Mouse (Mus musculus) mouse embryonic stem cell (cell line): ENCODE measurements around the gene 6030408B16Rik.

ENCODE experiments used
- in situ Hi-C, 2 experiments: fragments of 300-500 bp; cut with MboI; formaldehyde crosslinking; loops; 1 replicate in 1 of 2; 3 replicates in 1 of 2; pipeline ENCODE4 v1.14.3; 2019 to 2020; ENCODE audit warnings: low sequenced_read_pairs in 2 of 2, low pct_unique_long_range_greater_than_20kb in 1 of 2, mixed read lengths in 1 of 2; ENCODE audit not compliant: unreplicated experiment in 1 of 2

Gene 6030408B16Rik

DNA sequence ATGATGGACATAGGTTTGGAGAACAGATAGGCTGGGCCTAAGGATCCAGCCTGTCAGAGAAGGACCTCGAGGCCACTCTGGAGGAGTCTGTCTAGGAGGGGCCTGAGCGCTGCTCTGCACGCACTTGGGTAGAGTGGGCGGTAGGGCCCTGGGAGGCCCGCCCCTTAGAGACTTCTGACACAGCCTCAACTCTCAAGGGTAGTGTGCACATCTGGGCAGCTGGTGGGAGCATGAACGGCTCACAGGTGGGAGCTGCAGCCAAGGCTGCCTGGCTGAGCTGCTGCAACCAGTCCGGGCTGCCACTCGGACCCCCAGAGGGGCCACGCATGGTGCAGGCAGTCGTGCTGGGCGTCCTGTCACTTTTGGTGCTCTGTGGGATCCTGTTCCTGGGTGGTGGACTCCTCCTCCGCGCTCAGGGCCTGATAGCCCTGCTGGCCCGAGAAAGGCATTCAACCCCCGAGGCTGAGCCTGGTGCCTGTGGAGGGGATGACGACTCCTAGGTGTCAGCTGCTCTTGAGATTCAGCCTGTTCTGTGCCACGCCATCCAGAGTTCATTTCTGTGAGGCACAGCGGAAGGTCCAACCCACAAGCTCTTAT lies at the start of gene 6030408B16Rik:
6030408B16Rik (plus strand) TSS at position 188 of the 597 bp plus-strand sequence.
- in situ Hi-C loops, result no loop called here

DNA sequence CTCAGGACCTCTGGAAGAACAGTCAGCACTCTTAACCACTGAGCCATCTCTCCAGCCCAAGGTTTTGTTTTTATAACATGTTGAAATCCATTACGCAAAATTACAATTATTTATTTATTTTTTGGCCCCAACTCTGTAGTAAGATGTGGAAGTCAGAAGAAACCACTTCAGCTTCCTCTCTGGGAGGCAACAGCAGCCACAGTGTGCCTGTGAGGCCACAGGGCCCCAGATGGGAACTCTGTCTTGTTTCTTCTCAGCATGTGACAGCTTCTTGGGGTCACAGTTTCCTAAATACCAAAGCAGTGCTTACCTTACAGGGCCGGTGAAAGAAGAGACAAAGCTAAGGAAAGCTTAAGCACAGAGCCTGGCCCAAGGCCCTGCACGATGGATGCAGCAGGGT lies 49.0 kb upstream of the 6030408B16Rik start:
- in situ Hi-C loops, result loop anchor here (5.0 kb wide), 1 partner anchor 33 kb away; no protein-coding TSS in a partner anchor

DNA sequence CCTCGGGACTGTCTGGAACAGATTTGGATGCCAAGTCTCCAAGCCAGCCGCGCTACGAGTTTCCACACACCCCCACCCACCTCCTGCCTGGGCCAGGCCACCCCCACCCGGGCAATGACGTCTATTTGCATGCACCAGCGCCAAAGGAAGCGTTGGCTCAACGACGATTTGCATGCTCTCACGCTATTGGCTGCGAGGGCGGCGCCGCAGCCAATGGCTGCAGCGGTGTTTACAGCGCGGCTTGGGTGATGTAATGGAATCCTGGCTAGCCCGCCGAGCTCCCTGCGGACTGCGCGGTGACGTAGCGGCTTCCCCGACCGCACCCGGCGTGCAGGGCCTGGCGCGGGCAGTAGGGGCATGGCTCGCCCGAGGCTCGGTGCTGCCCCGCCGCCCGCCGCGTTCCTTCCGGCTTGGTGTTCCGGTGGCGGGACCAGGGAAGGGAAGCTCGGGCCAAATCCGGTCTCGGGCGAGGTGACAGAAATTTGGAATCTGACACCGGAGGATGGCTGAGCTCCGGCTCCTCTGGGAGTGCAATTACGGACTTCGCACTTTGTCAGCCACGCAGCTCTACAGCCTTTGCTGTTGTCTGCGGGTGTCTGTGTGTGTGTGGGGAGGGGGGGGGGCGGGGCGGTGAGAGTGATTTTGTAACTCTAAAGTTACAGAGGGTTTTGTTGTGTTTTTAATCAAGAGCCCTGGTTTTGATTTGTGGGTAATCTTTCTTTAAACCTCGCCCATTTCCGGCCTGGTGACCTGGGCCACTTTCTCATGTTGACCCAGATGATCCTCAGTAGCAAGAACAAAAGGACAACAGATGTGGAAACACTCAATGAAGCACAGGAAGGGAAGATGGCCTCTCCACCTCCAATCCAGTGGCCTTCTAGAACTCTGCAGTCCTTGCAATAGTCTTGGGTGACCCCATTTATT lies 46.5 kb upstream of the 6030408B16Rik start:
- in situ Hi-C loops, result no loop called here

DNA sequence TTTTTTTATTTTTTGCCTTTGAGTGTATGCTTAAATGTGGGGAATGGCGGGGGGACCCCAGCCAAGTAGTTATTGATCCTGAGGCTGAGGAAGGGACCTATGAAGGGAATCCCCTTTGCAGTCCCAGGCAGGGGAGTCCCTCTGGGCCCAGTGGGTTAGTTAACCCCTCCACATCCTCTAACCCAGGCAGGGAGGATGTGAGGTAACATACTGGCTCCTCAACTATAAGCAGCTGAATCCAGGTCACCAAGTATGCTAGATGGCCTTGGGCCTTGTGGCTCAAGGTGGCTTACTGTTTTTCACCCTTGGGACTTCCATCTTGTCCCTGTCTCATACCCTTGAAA lies 45.9 kb upstream of the 6030408B16Rik start:
- in situ Hi-C loops, result no loop called here

DNA sequence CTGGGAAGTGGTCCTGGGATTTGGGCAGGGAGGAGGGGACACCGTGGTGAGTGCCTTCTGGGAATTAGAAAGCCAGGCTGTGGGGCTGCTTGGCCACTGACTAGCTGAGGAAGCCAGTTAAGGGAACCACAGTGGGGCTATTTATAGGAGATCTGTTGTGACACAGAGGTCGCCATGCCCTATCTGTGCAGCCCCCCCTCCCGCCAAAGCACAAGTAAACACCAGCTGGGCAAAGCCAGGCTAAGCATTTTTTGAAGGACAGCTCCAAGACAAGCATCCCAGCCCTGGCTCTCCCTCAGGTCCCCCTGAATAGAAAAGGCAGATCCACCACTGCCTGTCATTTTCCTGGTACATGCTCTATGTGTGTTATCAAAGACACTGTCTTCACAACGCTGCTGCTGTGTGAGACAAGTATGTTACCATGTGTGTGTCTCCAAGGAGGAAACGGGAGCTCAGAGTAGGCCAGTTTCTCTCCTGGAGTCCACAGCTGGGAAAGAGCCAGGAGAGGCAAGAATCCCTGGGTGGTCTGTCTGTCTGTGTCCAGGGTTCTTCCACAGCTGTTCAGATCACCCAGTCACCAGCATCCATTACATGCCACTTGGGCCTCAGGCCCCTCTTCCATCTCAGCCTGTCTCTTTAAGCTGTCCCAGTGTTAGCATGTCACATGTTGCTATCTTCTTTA lies 44.8 kb upstream of the 6030408B16Rik start:
- in situ Hi-C loops, result no loop called here

DNA sequence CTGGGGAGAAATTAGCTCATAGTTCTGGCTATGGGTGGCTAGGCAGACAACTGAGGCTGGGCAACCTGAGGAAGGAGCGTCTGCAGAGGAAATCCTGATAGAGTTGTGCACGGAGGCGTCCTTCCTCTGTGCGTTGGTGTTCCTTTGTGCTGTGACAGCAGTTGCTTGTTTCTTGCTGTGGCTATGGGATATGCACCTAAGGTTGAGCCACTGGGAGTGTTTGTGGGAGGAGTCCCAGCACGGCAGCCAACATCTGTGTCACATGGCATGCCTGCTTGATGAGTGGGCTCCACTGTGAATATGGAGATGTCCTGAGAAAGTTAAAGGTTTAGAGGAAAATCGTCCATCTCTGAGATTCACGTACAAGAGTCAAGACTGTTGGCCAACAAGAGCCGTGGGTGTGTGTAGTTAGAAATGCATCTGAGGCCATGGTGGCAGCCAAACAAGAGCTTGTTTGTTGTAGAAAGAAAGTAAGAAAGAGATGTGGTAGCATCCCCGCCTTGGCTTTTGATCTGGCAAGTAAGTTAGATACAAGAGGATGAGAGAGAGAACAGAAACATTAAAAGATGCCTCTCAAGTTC lies 42.7 kb upstream of the 6030408B16Rik start:
- in situ Hi-C loops, result no loop called here

DNA sequence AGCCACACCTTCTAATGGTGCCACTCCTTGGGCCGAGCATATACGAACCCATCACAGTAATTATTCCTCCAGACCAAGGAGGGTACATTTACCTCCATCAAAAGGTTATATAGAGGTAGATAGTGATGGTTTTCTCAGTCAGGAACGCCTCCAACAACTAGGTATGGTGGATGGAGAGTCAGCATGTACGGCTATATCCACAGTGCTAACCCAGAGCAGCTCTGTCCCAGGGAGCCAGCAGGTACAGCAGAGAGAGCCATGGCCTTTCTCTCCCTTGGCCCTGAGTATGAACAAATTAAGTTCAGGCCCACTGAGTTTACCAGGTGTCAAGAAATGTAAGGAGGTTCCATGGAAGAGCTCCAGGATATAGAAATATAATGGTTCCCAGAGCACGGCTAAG lies 41.1 kb upstream of the 6030408B16Rik start:
- in situ Hi-C loops, result no loop called here

DNA sequence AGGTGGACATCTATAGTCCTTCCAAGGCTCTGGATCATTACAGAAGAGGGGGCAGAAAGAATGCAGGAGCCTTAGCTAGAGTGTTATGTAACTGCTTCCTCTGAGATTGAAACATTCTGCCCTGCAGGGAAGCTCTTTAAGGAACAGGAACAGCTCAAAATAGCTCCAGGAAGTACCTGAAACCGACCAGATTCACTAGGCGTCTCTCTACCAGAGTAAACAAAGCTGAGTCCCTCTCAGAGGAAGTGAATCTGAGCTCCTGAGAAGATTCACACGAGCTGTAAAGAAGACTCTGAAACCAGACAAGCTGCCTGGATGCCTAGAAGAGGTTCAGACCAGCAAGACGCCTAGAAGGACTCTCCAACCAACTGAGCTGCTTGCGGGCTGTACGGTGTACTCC lies 40.4 kb upstream of the 6030408B16Rik start:
- in situ Hi-C loops, result no loop called here

DNA sequence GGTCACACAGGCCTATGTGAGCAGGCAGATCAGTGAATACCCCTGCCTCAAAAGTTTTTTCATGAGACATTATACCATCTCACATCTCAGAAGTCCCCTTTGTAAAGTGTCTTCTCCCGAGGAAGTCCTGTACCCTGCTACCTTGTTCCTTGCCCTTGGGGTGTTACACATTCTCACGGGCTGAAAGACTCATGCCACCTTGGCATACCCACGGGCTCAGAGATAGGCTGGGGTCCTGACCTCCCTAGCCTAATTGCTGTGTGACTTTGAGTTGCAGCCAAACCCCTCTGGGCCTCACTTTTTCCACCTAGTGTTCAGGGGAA lies 39.5 kb upstream of the 6030408B16Rik start:
- in situ Hi-C loops, result no loop called here

DNA sequence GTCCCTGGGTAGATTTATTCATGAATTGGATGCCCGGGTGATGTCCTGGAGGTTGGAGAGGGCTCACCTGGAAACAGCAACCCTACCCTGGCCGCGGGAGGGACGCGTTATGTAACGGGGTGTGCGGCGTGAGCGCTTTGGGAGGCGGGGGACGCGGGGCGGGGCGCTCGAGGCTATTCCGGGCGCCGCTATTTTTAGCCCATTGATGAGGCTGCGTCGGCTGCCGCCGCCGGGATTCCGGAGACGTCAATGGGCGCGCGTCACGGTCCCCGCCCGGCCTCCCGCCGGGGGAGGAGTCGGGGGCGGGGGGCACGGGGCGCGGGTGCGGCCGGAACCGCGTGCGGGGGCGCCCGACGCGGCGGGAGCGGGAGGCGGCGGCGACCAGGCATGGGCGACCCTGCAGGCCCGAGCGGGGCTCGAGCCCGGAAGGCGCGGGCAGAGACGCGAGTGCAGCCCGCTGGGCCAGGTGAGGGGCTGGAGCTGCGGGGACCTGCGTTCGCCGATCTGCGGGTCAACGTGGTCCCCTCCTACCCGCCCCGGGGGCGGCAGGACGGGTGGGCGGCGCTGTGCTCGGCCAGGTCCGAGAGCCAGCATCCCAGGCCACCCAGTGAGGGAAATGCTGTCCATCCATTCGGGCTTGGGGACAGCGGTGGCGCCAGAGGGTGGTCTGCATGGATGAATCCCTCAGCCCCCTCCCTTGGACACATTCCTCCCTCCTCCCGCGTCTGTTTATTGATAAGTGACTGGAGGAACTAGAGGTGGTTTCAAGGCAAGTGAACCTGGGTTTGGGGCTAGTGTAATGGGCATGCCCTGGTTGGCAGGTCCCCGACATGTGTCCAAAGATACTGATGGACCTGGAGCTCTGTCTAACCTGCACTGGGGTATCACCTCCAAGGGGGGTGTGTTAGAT lies 38.9 kb upstream of the 6030408B16Rik start, which contains the start of gene Nr4a1:
Nr4a1 (plus strand) TSS at position 384 of the 910 bp plus-strand sequence.
- in situ Hi-C loops, result no loop called here

DNA sequence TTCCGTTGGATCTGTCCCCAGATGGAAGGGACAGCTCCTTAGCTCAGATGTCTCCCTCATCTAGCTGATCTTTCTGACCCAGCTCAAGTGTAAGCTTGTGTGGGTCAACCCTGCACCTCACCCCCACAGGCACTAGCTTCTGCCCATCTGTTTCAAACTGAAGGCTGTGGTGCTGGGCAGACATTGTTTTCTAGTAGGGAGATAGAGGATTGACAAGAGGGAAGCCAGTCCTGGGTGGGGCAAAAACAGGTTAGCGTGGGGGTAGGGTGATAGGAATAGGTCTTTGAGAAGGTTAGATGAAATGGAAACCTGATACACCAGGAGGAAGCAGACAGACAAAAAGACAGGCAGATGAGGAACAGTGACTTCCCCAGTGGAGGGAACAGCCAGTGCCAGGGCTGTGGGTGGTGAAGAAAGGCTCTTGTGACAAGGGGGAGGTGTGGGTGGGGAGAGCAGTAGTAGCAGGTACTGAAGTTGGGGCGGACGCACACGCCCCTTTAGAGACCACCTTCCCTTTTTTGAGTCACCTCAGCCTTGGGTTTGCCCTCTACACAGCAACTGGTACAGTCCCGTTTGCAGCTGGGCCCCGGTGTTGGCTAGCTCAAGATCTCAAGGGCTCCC lies 37.1 kb upstream of the 6030408B16Rik start:
- in situ Hi-C loops, result no loop called here

DNA sequence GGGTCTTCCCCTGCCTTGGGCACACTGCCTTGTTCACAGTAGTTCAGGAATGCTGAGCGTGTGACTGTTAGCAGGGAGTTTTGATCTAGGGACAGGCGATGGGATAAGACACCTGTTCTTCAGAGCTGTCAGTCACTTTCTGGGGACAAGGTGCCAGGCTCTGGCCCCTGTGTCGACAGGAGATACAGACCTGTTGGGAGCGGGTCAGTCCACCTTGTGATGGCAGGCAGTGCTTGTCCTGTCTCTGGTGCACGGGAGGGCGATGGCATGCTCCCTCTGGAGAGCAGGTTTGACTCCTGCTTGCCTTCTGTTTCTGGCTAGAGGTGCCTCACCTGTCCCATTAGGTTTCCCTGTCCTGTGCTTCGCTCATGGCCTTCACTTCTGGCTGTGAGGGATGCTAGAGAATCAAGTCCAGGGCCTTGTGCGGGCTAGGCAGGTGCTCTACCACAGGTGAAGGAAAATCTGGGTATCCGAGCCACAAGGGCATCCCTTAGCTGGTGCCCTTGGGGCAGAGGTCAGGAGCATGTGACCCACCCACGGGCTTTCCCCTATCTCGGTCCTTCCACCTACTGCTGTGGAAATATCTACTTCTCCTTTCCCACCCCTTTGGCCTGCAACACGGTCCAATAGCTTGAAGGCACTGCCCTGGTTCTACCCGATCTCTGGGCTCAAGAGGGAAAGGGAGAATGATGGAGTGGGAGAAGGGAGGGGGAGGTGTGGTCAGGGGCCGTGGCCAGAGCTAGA lies 36.4 kb upstream of the 6030408B16Rik start:
- in situ Hi-C loops, result no loop called here

DNA sequence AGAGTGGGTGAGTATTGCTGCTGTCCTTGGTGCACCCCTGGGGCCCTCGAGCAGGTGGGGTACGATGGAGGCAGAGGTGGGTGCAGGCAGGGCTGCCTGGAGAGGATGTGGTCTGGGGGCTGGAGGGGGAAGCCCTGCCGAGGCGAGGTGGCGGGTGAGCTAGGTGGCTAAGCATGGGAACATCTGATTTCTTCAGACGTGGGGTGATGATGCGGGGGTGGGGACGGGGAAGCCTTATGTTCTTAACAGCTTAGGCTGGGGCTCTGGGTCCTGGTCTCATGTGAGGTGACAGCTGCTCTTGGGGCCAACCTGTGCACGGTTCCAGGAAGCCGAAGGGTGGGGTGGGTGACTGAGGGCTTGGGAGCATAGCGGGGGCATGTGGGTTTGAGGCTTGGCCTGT lies 34.6 kb upstream of the 6030408B16Rik start:
- in situ Hi-C loops, result no loop called here

DNA sequence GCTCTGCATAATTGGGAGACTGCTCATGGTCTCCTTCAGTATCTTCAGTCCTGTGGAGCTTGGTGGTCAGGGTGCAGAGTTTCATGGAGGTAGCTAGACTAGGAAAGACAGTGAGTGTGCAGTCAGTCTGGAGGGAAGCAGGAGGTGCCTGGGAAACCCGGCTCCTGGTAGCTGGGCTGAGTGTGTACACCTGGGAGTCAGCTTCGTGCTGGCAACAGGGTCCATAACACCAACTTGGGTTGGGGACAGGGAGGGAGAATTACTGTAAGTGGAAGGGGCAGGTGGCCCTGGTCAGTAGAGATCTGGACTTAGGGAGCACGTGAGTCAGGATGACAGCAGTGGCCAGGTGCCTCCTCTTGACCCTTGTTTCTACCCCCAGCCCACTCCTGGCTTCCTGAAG lies 33.1 kb upstream of the 6030408B16Rik start:
- in situ Hi-C loops, result no loop called here

DNA sequence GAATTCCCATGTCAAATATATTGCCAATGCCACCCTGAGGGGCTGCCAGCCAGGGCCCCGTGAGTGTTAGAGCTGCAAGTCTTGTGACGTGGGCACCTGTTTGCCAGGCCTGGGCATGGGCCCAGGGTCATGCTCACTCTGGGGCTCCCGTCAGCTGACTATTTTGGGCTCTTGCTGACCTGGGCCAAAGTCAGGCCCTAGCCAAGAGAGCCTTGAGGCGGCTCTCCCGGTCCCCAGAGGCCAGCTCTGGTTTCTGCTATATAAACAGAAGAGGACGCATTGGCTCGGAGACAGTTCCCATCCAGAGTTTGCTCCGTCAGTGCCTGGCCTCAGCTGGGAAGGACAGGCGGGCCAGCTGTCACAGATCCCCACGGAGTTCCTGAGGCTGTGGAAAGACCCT lies 32.6 kb upstream of the 6030408B16Rik start:
- in situ Hi-C loops, result no loop called here

DNA sequence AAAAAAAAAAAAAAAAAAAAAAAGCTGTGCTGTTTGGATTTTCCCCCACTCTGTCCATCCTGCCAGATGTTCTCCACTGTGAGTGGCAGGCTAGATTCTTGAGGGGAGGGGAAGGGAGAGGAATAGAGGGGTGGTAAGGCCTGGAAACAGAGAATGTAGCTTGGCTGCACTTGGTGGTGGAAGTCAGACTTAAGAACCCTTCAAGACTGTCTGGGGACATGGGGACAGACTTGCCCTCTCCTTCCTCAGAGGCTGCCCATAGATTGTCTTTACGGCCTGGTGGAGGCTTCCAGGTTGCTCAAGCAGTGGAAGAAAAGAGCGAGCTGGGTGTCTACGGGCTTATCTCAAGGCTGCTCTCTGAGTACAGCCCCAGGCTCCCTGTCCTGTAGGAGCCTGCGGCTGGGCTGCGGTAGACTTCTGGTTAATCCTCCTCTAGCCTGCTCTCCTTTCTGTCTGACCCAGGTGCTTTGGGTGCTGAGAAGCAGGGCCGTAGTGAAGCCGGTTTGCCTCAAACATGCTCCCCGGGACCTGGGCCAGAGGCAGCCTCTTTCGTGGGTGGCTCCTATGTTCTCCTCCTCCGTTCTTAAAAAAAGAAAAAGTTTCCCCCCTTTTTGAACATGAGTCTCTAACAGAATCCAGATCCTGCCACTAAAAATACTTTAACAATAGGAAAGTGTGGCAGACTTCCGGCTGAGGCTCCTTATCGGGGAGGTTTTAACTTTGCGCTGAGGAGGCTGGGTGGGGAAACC lies 32.0 kb upstream of the 6030408B16Rik start:
- in situ Hi-C loops, result no loop called here

DNA sequence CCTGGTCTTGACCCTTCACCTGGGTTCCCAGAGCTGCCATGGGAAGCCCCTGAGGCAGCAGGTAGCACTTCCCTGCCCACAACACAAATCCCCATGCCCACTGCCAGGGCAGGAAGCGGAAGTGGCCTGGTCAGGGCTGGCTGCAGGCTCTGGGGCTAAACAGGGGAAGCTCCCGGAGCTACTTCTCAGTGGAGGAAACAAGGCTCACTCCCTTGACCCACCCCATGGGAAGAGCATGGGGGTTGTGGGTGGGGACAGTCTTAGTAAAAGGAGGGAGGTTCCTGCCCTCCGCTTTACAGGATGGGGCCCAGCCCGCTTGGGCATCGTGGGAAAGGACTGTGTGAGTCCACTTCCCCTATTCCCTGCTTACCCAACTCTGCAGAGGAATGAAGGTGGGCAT lies 30.5 kb upstream of the 6030408B16Rik start:
- in situ Hi-C loops, result no loop called here
